Mouse (Mus musculus) layer of hippocampus, adult 9-11 months (tissue): ENCODE data around the gene Slc29a3.
"Not testable (repeated sequence)": the region's sequence is repeated elsewhere in the genome, so short reads cannot be mapped to it uniquely, and the experiment has no call there.

Source experiments
- DNase-seq: peaks from one replicate; pipeline ENCODE4 v3.0.0; 2022

Gene Slc29a3

GRCm38 (mm10) chr10:60762126-60762525 lies 9.5 kb upstream of the Slc29a3 start:
- no peak for DNase-seq

- DNase-seq = peak; percentile 95
These were observed 7.8 kb upstream of the Slc29a3 start for GRCm38 (mm10) chr10:60760377-60760776.

GRCm38 (mm10) chr10:60756992-60757391 lies 4.4 kb upstream of the Slc29a3 start:
- no peak for DNase-seq

- no peak for DNase-seq
These were observed 3.6 kb upstream of the Slc29a3 start for GRCm38 (mm10) chr10:60756146-60756545.

- DNase-seq = no peak
These were observed 1.3 kb upstream of the Slc29a3 start for GRCm38 (mm10) chr10:60753941-60754340.

GRCm38 (mm10) chr10:60753261-60753660 lies 667 bp upstream of the Slc29a3 start:
- no peak for DNase-seq

- peak; percentile 74 for DNase-seq
These were observed 4.9 kb downstream of the Slc29a3 start for GRCm38 (mm10) chr10:60747667-60748212.

- DNase-seq = no peak
These were observed 6.1 kb downstream of the Slc29a3 start for GRCm38 (mm10) chr10:60746512-60746911.

GRCm38 (mm10) chr10:60744543-60745290 lies 7.9 kb downstream of the Slc29a3 start:
- DNase-seq = peak; percentile 70

- DNase-seq = no peak
These were observed 8.9 kb downstream of the Slc29a3 start for GRCm38 (mm10) chr10:60743681-60744080.

- DNase-seq = no peak
These were observed 9.7 kb downstream of the Slc29a3 start for GRCm38 (mm10) chr10:60742942-60743341.

GRCm38 (mm10) chr10:60742296-60742695 lies 10.3 kb downstream of the Slc29a3 start:
- DNase-seq = not testable (repeated sequence)

GRCm38 (mm10) chr10:60741435-60741834 lies 11.2 kb downstream of the Slc29a3 start:
- no peak for DNase-seq

GRCm38 (mm10) chr10:60739619-60740363 lies 12.8 kb downstream of the Slc29a3 start:
- DNase-seq = peak; percentile 78

- peak; percentile 68 for DNase-seq
These were observed 14.5 kb downstream of the Slc29a3 start for GRCm38 (mm10) chr10:60737886-60738640.

GRCm38 (mm10) chr10:60737169-60737728 lies 15.3 kb downstream of the Slc29a3 start:
- DNase-seq = no peak

GRCm38 (mm10) chr10:60735737-60736136 lies 16.9 kb downstream of the Slc29a3 start:
- DNase-seq = no peak

GRCm38 (mm10) chr10:60733471-60733870 lies 19.1 kb downstream of the Slc29a3 start:
- no peak for DNase-seq

- DNase-seq = no peak
These were observed 20.2 kb downstream of the Slc29a3 start for GRCm38 (mm10) chr10:60732397-60732861.

GRCm38 (mm10) chr10:60731742-60732141 lies 20.9 kb downstream of the Slc29a3 start:
- no peak for DNase-seq

- DNase-seq = no peak
These were observed 25.3 kb downstream of the Slc29a3 start for GRCm38 (mm10) chr10:60727301-60727700.

- DNase-seq = no peak
These were observed 25.7 kb downstream of the Slc29a3 start for GRCm38 (mm10) chr10:60726896-60727295.

GRCm38 (mm10) chr10:60724496-60724895 lies 28.1 kb downstream of the Slc29a3 start:
- no peak for DNase-seq
